Mouse (Mus musculus): ENCODE data around the gene Ctsd. TPM values are rescaled to one million over a fixed set of nuclear protein-coding genes. Genes with fewer than 3 reads are reported as not detected.

Gene Ctsd
- total RNA-seq, 2 experiments from 2014 or later, result 133 to 157 TPM

- intact Hi-C loops (cut with DNase I), result no loop called here
- DNase-seq, result no peak
Observed at GRCm38 (mm10) chr7:142376096-142376495, 11.7 kb downstream of the Ctsd start.

- intact Hi-C loops (cut with DNase I), result no loop called here
- peak; percentile 53 for DNase-seq
Observed at GRCm38 (mm10) chr7:142375261-142375724, 12.5 kb downstream of the Ctsd start.

DNA sequence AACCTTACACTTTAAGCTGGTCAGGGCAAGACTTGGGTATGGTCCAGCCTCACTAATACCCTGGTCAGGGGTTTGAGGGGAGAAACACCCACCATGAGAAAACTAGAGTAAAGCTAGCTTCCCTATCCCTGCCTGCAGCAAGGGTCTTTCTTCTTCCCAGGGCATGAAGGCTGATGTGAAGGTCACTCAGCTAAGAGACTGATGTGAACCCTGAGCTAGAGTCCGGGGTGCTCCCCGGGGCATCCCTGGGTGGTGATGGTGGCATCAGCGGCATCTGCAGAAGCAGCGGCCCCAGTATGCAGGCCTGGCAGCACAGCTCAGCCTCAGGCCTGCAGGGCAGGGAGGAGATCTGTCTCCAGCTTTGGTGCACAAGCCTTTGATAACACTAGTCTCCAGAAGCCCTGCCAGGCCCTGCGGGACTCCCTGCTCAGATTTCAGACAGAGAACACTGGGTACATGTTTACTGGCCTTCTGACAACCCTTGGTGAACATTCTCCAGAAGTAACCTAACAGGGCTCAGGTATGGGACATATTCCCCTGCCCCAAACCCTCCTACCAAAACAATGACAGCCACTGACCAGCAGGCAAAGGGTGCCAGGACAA, 13.3 kb downstream of the Ctsd start:
- DNase-seq, result no peak
- intact Hi-C loops (cut with DNase I), result no loop called here

GRCm38 (mm10) chr7:142373641-142374412, 14.0 kb downstream of the Ctsd start, which contains the start of gene Ifitm10:
Gene Ifitm10, minus strand, starts transcription at chr7:142373753.
- intact Hi-C loops (cut with DNase I), result no loop called here
- no peak for DNase-seq

DNA sequence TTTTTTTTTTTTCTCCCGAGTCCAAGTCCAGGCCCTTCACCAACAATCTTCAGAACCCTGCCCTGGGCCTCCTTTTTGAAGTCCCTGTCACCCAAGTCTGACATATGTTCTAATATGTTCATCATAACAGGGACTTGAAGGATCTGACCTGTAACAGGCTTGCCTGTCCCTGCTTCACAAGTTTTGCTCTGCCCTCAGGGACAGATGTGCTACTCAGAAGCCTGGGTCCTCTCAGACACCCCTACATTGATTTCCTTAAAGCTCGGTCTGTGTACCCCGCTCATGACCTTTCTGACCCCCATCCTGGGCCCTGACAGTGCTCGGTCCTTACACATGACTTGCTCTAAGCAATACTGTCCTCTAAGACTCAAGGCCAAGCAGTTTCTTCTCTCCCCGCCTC, 14.8 kb downstream of the Ctsd start:
- intact Hi-C loops (cut with DNase I), result no loop called here
- DNase-seq, result no peak

DNA sequence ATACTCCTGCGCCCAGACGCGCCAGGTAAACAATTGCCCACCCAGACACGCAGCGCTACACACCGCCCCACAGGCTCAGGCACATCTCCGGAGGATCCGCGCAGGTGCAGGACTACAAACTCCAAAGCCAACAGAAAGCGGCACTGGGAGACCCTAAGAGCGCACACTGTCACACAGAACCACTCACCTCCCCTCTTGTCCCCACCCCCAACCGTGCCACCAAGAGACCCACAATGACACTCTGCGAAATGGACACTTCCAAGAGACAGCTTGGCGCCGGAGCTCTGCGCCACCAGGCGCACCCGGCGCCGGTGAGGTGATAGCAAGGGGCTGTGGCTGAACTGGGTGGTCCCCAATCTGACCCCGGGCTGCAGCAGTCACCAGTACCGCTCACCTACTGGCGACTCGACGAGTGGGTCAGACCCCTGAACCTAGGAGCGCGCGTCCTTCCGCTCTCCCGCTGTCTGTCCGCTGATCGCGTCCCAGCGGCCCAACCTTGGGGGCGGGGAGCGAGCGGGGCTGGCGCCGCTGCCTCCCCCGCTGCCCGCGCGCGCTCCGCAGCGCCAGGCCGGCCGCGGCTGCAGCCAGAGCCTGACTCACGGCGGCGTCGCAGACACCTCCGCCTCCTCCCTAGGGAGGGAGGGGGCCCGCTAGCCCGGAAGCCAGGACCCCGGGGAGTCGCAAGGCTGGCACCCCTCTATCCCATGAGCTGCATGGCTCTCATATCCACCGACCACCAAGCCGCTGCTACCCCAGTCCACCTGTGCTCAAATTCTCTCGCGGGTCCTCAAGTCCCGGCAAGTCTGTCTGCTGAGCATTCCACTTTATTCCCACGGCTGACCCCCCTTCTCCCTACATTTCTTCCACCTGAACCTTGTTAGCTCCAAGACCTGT, 15.8 kb downstream of the Ctsd start:
- intact Hi-C loops (cut with DNase I), result no loop called here
- DNase-seq, result no peak

DNA sequence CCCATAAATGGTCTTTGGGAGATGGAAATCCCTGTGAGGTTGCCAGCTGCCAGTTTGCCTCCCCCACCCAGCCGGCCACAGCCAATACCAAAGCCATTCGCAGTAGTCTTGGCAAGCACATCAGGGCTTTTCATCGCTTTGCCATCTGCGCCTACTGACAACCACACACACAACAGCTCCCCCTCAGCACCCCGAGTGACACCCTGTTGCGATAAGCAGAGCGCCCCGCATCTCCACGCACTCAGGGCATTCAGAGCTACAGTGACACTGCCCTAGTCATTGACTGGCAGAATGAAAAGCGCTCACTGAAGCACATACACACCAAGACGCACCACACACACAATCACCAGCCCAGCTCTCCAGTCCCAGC, 16.5 kb downstream of the Ctsd start:
- intact Hi-C loops (cut with DNase I), result no loop called here

DNA sequence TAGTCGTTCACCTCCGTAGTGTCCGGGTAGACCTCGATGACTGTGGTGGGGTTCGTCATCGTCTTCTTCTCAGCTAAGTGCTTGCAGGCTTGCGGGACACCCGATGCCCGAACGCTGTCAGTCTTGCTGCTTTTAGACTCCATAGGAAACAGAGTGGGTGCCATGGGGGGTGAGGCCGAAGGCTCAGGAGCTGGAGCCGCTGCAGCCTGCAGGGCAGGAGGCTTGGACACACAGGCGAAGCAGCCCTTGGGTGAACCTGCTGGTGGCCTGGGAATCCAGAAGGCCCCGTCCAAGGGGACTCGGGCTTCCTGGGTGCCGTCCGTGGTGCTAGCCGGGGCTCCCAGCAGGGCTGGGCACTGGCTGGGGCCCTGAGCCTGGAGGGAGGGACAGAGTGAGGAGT, 16.9 kb downstream of the Ctsd start:
- no peak for DNase-seq
- intact Hi-C loops (cut with DNase I), result no loop called here

More for the DNA sequence above, 16.5 kb downstream of the Ctsd start:
- DNase-seq, result peak; percentile 71

GRCm38 (mm10) chr7:142369820-142370219, 18.0 kb downstream of the Ctsd start:
- intact Hi-C loops (cut with DNase I), result no loop called here
- DNase-seq, result no peak

DNA sequence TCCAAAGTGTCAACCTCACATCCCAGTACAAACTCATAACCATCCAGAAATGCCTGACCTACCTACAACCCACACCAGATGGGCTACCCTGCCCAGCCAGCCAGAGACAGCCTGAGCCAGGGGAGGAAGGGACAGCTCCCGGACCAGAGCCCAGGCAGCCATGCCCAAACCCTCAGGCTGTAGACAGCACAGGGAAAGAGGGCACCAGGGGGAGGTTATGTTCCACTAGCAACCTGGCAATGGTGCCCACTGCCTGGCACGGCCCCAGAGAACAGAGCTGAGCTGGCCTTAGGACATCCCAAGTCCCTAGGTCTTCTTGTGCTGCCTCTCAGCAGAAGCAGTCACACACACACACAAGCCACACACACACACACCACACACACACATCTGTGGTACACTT, 19.0 kb downstream of the Ctsd start:
- DNase-seq, result peak; percentile 86
- intact Hi-C loops (cut with DNase I), result no loop called here

- intact Hi-C loops (cut with DNase I), result no loop called here
Observed at GRCm38 (mm10) chr7:142363107-142363506, 24.7 kb downstream of the Ctsd start.

DNA sequence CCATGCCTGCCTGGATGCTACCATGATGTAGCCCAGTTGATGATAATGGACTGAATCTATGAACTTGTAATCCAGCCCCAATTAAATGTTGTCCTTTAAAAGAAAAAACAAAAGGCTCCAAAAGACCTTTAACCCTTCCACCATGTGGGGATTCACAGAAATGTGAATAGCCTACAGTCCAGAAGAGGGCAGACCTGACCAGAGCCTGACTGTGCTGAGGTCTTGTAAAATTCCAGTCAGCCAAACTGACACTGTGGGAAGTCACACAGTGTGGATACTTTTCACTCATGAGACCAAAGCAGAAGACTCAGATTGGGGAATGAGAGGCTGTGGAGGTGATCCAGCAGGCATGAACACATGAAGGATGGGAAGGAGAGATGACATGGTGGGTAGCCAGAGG, 27.1 kb downstream of the Ctsd start:
- no peak for DNase-seq
- intact Hi-C loops (cut with DNase I), result no loop called here

More at GRCm38 (mm10) chr7:142363107-142363506, 24.7 kb downstream of the Ctsd start:
- DNase-seq, result no peak

DNA sequence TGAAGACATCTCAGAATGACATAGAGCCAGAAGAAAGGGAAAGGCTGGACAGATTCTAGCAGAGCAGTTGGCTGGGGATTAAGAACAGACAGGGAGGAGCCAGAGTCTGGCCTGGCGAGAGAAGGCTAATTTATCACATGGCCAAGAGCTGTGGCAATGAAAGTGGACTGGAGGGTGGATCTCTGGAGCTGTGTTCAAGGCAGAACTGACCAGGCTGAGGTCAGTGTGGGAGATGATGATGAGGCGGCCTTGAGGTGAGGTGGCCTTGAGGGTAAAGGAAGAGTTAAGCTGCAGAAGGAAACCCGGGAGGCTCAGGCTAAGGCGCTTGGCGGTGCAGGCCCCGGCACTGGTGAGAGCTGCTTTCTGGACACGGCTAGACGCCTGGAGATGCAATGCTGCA, 28.7 kb downstream of the Ctsd start:
- no peak for DNase-seq
- intact Hi-C loops (cut with DNase I), result no loop called here

- DNase-seq, result no peak
- intact Hi-C loops (cut with DNase I), result no loop called here
Observed at GRCm38 (mm10) chr7:142357566-142357965, 30.3 kb downstream of the Ctsd start.

DNA sequence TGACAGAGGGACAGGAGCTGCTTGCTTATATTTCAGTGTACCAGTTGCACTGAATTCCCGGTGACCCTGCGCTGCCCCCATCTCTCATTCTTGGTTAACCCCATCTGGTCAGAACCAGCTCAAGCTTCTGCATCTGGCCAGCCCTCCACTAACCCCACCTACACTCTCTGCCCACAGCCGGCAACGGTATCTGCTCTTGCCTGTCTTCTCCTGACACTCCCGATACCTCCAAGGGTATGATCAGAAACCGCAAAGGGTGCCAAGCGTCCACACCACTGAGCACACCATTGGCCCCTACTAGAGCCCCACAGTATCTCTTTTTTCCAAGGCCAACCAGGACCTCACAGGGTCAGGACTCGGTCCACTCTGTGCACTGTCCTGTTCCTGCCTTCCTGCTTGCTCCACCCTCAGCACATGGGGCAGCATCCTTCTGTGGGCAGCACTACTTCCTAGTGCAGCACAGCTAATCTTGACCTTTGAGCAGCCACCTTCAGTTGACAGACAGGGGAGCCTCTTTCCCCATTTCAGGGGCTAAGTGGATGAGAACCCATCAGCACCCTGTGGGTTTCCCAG, 33.1 kb downstream of the Ctsd start:
- intact Hi-C loops (cut with DNase I), result no loop called here
- no peak for DNase-seq

GRCm38 (mm10) chr7:142353854-142354253, 34.0 kb downstream of the Ctsd start:
- no peak for DNase-seq
- intact Hi-C loops (cut with DNase I), result no loop called here

DNA sequence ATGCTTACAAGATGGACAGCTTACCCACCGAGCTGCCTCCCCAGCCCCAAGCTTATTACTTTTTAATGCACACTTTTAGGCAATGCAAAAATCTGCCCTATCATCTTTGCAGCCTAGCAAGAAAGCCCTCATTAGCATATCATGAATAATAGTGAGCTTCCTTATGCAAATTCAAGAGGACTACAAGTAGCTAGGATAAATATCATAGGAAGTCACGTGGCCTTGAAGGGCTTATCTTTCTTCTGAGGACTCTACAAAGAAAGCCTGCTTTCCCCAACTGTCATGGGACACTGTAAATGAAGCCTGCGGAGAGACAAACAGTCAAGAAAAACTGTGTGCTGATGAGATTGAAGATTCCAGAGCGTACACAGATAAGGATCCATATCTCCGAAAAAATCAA, 36.3 kb downstream of the Ctsd start:
- DNase-seq, result no peak
- intact Hi-C loops (cut with DNase I), result no loop called here

- intact Hi-C loops (cut with DNase I), result no loop called here
- no peak for DNase-seq
Observed at GRCm38 (mm10) chr7:142349308-142349961, 38.4 kb downstream of the Ctsd start.

DNA sequence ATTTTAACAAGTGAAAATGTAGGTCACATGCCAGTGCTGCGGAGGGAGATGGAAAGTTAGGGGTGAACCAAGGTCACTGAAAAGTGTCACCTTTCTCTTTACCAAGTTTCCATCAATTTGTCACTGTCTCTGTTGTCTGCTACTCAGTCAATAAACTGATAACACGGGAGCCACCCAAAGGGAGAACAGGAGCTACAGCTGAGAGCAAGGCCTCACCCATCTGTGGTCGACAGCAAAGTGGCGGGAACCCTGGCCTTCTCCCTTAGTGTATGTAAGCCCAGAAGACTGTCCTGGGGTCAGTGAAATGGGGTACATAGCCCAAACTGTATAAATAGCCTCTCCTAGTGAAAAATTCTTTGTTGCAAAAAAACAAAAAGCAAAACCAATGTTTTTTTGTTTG, 40.3 kb downstream of the Ctsd start:
- no peak for DNase-seq
- intact Hi-C loops (cut with DNase I), result no loop called here

GRCm38 (mm10) chr7:142342247-142342640, 45.6 kb downstream of the Ctsd start:
- no peak for DNase-seq
- intact Hi-C loops (cut with DNase I), result no loop called here

Measured in left cerebral cortex, postnatal 4 days (tissue).